Mouse (Mus musculus): ENCODE data around the gene Myo6.
"Not testable (repeated sequence)": the region's sequence is repeated elsewhere in the genome, so short reads cannot be mapped to it uniquely, and the experiment has no call there.

Myo6 gene

GRCm38 (mm10) chr9:80306853-80307252 lies 142.0 kb downstream of the Myo6 start:
- no peak for DNase-seq

- no peak for DNase-seq
These were observed 142.8 kb downstream of the Myo6 start for GRCm38 (mm10) chr9:80307629-80308028.

DNA sequence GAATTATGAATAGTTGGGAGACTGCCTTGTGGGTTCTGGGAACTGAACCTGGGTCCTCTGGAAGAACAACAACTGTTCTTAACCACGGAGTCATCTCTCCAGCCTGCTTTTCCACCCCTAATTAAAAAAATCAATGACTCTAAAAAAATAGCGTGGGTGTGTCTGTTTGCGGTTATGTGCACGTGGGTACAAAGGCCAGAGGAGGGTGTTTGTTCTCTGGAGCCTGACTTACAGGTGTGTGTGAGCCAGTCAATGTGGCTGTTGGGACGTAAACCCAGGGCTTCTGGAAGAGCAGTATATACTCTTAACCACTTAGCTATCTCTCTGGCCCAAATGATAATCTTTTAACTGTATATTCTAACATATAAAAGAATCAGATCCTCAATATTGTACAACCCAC lies 148.8 kb downstream of the Myo6 start:
- DNase-seq, result no peak

DNA sequence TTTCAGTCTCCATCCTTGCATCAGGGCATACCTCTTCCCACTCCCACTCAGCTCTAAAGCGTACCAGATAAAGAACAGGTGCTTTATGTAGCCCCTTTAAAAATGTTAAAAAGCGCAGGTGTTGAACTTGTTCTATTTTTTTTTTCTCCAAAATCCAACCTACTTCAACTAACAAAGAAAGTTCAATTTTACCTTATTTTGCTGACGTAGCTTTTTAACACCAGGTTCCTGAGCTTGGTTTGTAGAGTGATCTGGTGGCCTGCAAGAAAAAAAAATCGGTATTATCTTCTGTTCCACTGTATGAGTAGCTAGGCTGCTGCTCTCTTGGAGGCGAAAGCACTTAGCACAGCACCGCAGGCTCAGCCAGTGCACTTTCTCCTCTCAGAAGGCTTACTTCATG lies 151.1 kb downstream of the Myo6 start:
- DNase-seq, result no peak

DNA sequence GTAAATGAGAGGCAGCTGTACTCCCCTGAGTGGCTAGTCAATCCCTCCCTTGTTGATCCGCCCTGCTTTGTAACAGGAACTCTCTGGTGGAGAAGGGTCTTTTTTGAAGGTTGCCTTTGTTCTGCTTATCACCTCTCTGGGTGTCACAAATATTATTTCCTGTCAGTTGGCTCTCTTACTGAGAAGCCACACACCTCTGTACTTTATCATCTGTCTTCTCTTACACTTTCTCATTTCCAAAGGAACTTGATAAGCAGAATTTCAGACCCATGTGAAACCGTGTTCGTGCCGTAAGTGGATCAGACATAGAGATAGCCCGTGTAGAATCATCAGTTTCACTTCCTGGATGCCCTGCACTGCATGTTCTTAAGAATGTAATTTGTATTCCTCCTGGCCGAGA lies 153.2 kb downstream of the Myo6 start:
- DNase-seq, result no peak

- not testable (repeated sequence) for DNase-seq
These were observed 156.4 kb downstream of the Myo6 start for GRCm38 (mm10) chr9:80321051-80321887.

DNA sequence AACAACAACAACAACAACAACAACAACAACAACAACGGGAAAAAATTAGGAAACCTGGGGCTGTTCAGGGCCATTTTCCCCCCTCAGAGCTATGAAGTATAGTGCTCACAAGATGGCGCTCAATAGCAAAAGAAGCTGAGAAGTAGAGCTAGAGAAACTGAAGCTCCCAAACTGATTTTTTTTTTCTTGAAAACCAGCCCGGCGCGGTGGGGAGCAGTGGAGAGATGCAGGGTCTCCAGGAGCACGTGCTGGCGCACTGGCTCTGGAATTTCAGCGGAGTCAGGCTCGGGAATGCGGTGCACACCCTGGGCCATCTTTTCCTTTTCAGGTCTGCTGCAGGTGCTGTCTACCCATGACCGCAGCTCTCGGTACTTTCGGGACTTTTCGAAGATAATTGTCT lies 167.3 kb downstream of the Myo6 start:
- peak in 1 of 2 experiments; percentile 7 for DNase-seq

- no peak for DNase-seq
These were observed 168.6 kb downstream of the Myo6 start for GRCm38 (mm10) chr9:80333466-80333865.

DNA sequence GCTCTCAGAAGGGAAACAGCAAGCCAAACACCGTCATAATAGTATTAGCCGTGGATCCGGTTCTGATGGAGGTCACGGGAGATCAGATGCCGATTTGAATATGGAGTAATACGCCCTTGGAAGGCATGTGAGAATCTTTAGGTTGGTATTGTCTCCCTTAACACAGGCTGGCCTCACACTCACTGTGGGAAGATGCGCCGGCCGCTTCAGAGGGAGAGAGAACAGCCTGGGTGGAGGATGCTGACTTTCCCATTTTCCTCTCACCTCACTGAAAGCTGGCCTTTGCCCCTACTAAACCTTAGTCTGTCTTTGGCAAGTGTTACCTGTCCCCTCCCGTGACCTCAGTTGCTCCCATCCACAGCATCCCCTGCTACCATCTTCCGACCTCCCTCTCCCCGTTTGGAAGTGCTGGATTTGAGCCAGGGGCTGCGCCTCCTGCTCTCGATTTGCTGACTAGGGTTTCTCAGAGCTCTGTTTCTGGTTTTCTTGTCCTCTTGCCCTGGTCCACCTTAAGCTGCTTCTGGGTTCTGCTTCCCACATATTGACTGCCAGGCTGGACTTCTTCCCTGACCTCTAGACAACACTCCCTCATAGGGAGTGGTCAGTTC lies 169.3 kb downstream of the Myo6 start:
- no peak for DNase-seq

DNA sequence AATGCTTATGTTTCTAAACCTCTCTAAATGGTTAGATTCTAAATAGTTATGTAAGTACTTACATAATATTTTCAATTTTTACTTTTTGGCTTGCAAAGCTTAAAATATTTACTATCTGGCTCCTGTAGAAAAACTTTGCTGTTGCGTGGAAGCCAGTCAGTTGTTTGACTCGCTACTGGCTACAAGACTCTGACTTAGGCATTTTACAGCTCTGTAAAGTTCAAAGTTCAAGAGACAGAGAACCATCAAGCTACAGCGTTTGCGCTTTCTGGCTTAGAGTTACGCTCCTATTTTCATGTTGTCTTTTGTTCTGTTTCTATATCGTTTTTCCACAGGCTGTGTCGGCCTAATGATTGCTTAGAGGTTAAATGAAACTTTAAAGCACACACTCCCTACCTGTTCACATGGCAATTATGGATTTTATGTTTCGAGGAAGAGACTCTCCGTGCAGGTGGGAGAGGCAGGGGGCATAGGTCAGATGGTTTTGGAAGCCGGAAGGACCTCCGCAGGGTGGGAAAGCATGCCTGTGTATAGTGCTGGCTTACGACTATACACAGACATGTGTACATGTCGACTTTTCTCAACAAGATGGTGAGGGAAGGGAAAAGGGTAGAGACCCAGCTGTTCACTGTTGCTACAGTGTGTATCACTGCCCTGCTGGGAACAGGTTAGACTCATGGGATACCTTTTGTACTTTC lies 171.0 kb downstream of the Myo6 start:
- no peak for DNase-seq

- DNase-seq, result no peak
These were observed 173.2 kb downstream of the Myo6 start for GRCm38 (mm10) chr9:80338026-80338425.

DNA sequence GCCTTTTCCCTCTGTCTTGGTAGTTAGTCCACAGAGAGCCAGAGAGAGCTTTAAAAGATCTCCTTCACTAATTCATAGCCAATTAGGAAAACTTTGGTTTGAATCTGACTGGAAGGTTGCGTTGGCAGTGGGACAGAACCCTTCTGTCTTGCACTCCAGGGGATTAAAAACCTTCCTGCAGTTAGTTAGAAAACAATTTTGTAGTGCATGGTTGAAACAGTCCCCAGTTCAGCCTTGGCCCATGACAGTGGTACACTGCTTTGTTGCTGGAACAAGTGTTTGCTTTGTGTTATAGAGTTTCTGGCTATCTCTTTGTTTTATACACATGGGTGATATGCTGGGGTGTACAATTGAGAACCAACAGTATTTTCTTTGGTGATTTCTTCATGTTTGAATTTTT lies 176.1 kb downstream of the Myo6 start:
- no peak for DNase-seq

DNA sequence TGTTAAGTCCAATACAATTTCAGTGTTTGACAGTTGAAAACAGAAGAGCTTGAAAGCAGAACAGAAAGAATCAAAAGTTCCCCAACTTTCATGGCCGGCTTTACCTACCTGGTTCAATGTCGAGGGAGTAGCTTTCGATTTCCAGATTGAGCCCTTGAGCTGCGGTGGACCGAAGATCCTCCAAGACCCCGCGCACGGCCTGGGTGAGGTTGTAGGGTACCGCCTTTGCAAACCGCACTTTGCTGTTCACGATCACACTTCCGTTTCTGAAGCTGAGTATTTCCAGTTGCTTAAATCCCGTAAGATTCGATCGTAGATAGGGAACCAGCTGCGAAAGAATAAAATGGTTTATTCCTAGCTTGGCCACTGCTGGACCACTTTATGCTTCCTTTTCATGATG lies 176.9 kb downstream of the Myo6 start:
- no peak for DNase-seq

DNA sequence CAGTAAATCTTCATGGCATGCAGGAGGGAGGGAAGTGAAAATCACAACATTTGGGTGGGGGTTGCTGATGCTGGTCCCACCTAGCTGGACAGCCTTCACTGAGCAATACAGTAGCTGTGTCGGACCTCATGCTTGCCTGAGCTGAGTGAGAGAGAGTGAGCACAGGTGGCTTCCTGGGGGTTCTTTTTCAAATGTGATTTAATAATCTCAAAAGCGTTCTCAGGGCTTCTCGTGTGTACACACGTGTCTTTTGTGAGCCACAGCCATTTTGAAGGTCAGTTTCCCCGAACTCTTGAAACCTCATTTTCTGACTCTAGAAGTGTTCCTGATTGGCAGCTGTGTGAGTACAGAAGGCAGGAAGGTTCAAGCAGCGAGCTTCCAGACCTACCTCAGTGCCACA lies 177.7 kb downstream of the Myo6 start:
- no peak for DNase-seq

- DNase-seq, result no peak
These were observed 179.7 kb downstream of the Myo6 start for GRCm38 (mm10) chr9:80344451-80345000.

- DNase-seq, result no peak
These were observed 186.5 kb downstream of the Myo6 start for GRCm38 (mm10) chr9:80351295-80351677.

- no peak for DNase-seq
These were observed 187.0 kb downstream of the Myo6 start for GRCm38 (mm10) chr9:80351678-80352331.

DNA sequence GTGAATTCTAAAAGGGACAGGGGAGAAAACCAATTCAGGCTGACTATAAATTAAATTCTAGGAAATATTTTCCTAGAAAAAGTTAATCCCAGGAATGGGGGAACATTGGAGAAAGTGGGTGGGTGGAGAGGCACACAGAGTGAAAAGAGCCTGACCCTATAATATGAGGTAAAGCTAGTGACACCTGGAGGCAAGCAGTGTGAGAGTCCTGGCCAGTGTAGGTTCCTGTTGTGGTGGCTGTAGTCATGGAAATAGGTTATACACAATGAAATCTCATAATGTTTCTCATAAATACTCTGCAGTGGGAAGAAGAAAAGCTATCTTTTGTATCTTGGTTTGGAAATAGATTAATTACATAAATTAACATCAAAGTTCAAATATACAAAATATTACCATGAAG lies 195.2 kb downstream of the Myo6 start:
- no peak for DNase-seq

Measured in lung, adult 18-20 months (tissue).